In the genomic region with DNA sequence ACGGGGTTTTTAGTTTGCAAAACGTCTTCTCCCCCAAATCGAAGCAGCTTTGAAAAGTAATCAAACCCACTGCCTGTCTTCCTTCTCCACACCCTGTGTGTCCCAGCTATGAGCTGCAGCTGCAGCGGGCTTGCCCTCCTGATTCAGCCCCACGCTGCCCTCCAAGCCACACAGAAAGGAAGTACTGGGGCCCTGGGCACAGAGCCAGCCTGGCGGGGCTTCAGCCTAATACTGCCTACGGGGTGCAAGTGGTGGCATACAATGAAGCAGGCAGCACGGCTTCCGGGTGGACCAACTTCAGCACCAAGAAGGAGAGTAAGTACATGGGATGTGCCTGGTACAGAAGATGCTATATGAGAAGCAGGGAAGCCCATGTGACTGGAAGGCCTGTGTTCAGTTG, we compare ENCODE assay signal across 14 mouse cellular contexts. TPM values are rescaled to one million over a fixed set of nuclear protein-coding genes. Genes with fewer than 3 reads are reported as not detected.
DNase-seq lines count a peak whose midpoint lies in the region; ATAC-seq and TF ChIP-seq lines count a peak whose summit lies in the region.
"Had no signal": no experiment of that assay in that cellular context is flagged by ENCODE, and none has a peak within 500 bp of the region (broad histone marks: within the 10 kb centered on the region; RNA-seq: fewer than 3 reads in every experiment).

No protein-coding gene starts in this region.

- H3K36me3 ChIP-seq in hindbrain, embryonic 16.5 days (ENCODE audit: control insufficient read depth, insufficient read depth, low read length), result no peaks in the 10 kb centered on the region
- H3K36me3 ChIP-seq in hindbrain, embryonic 10.5 days, result no peaks in the 10 kb centered on the region
- no peaks in the 10 kb centered on the region for H3K36me3 ChIP-seq in midbrain, embryonic 13.5 days
- no peaks in the 10 kb centered on the region for H3K36me3 ChIP-seq in midbrain, embryonic 10.5 days
- H3K36me3 ChIP-seq in thymus, adult 2 months (ENCODE audit: control insufficient read depth, insufficient read depth, low read length), result no peaks in the 10 kb centered on the region
- no peaks in the 10 kb centered on the region for H3K36me3 ChIP-seq in midbrain, postnatal 0 days (ENCODE audit: insufficient read depth, low read length)
- H3K36me3 ChIP-seq: embryonic facial prominence, embryonic 13.5 days; intestine, embryonic 15.5 days had no signal

- no peak for DNase-seq in hindbrain, embryonic 10.5 days (ENCODE audit: low spot score)
- no peak for DNase-seq in midbrain, embryonic 10.5 days (ENCODE audit: low spot score)
- peak; percentile 22 for DNase-seq in thymus, postnatal 4 days
- DNase-seq in thymus, adult 2 months, result no peak
- DNase-seq in midbrain, postnatal 0 days (ENCODE audit: low spot score), result peak; percentile 28
- no peak for DNase-seq in yolk sac, embryonic 10.5 days (ENCODE audit: low spot score)
- DNase-seq: cerebellum, adult 8-10 months had no signal

- 51% methylated on average over 9 of the region's 9 CpGs for WGBS in hindbrain, embryonic 16.5 days
- WGBS in hindbrain, embryonic 10.5 days, result 85% methylated on average over 9 of the region's 9 CpGs
- WGBS in midbrain, embryonic 13.5 days, result 79% methylated on average over 9 of the region's 9 CpGs
- 81% methylated on average over 9 of the region's 9 CpGs for WGBS in midbrain, embryonic 10.5 days
- WGBS in thymus, adult 2 months, result 12% methylated on average over 9 of the region's 9 CpGs
- WGBS in midbrain, postnatal 0 days, result 59% methylated on average over 9 of the region's 9 CpGs

- no peak for TF ChIP-seq POLR2A in thymus, adult 2 months (IDR thresholded peaks at IDR 0.05; ENCODE audit: control insufficient read depth, extremely low read depth, insufficient read depth, low read length, poor library complexity)

- no peaks in the 10 kb centered on the region for H3K9me3 ChIP-seq in hindbrain, embryonic 16.5 days (ENCODE audit: control insufficient read depth, low read length)
- no peaks in the 10 kb centered on the region for H3K9me3 ChIP-seq in hindbrain, embryonic 10.5 days
- no peaks in the 10 kb centered on the region for H3K9me3 ChIP-seq in midbrain, embryonic 13.5 days
- no peaks in the 10 kb centered on the region for H3K9me3 ChIP-seq in midbrain, embryonic 10.5 days (replicated peaks)
- no peaks in the 10 kb centered on the region for H3K9me3 ChIP-seq in midbrain, postnatal 0 days (ENCODE audit: low read length)
- H3K9me3 ChIP-seq: embryonic facial prominence, embryonic 13.5 days; intestine, embryonic 15.5 days had no signal

- peaks cover 4% of the 10 kb centered on the region for H3K4me1 ChIP-seq in hindbrain, embryonic 16.5 days (ENCODE audit: control insufficient read depth, insufficient read depth, low read depth, low read length)
- H3K4me1 ChIP-seq in hindbrain, embryonic 10.5 days (replicated peaks), result 0 out of 2 replicates have a peak, but pooled peaks cover 5% of the 10 kb centered on the region
- H3K4me1 ChIP-seq in midbrain, embryonic 13.5 days (replicated peaks), result no peaks in the 10 kb centered on the region
- H3K4me1 ChIP-seq in midbrain, embryonic 10.5 days, result peaks cover 10% of the 10 kb centered on the region; the same call in 1 of the 2 replicates
- no peaks in the 10 kb centered on the region for H3K4me1 ChIP-seq in thymus, adult 2 months (replicated peaks; ENCODE audit: control insufficient read depth, insufficient read depth, low read length)
- no peaks in the 10 kb centered on the region for H3K4me1 ChIP-seq in midbrain, postnatal 0 days (ENCODE audit: insufficient read depth, low read length)
- H3K4me1 ChIP-seq: intestine, embryonic 15.5 days had no signal

- no peak overlapping the region for H3K4me3 ChIP-seq in hindbrain, embryonic 16.5 days (ENCODE audit: low read length)
- no peak overlapping the region for H3K4me3 ChIP-seq in hindbrain, embryonic 10.5 days
- no peak overlapping the region for H3K4me3 ChIP-seq in midbrain, embryonic 13.5 days (replicated peaks)
- H3K4me3 ChIP-seq in midbrain, embryonic 10.5 days, result no peak overlapping the region
- no peak overlapping the region for H3K4me3 ChIP-seq in thymus, adult 2 months (ENCODE audit: control insufficient read depth, insufficient read depth, low read length)
- no peak overlapping the region for H3K4me3 ChIP-seq in midbrain, postnatal 0 days (ENCODE audit: low read depth, low read length)
- H3K4me3 ChIP-seq: embryonic facial prominence, embryonic 13.5 days; intestine, embryonic 15.5 days; megakaryocyte, embryonic 14.5 days had no signal

- TF ChIP-seq CTCF in thymus, adult 2 months (IDR thresholded peaks at IDR 0.05; ENCODE audit: borderline replicate concordance, control insufficient read depth, extremely low read depth, insufficient read depth, low read length, poor library complexity), result no peak
- no peak for TF ChIP-seq CTCF in midbrain, postnatal 0 days (IDR thresholded peaks at IDR 0.05)

- H3K9ac ChIP-seq in hindbrain, embryonic 16.5 days (ENCODE audit: low read depth, low read length), result no peak overlapping the region
- H3K9ac ChIP-seq in midbrain, embryonic 13.5 days (replicated peaks), result no peak overlapping the region
- H3K9ac ChIP-seq in midbrain, postnatal 0 days (replicated peaks; ENCODE audit: low read length, poor library complexity, severe bottlenecking), result no peak overlapping the region
- H3K9ac ChIP-seq: embryonic facial prominence, embryonic 13.5 days; intestine, embryonic 15.5 days had no signal

- no peak overlapping the region for H3K4me2 ChIP-seq in hindbrain, embryonic 16.5 days (ENCODE audit: low read length)
- no peak overlapping the region for H3K4me2 ChIP-seq in midbrain, embryonic 13.5 days (replicated peaks)
- no peak overlapping the region for H3K4me2 ChIP-seq in midbrain, postnatal 0 days (ENCODE audit: low read depth, low read length, poor library complexity, severe bottlenecking)
- H3K4me2 ChIP-seq: embryonic facial prominence, embryonic 13.5 days; intestine, embryonic 15.5 days; liver, embryonic 11.5 days had no signal

- ATAC-seq in hindbrain, embryonic 16.5 days, result peak; percentile 73
- peak; percentile 48; the same call in 1 of the 2 replicates for ATAC-seq in midbrain, embryonic 13.5 days
- ATAC-seq in midbrain, postnatal 0 days (ENCODE audit: low FRiP score), result no peak
- ATAC-seq: intestine, embryonic 15.5 days; Patski had no signal

- no peaks in the 10 kb centered on the region for H3K27me3 ChIP-seq in hindbrain, embryonic 16.5 days (replicated peaks; ENCODE audit: control insufficient read depth, insufficient read depth, low read length)
- peaks cover 3% of the 10 kb centered on the region; the same call in 1 of the 2 replicates for H3K27me3 ChIP-seq in hindbrain, embryonic 10.5 days (ENCODE audit: insufficient read depth, poor library complexity, severe bottlenecking)
- H3K27me3 ChIP-seq in midbrain, embryonic 13.5 days, result no peaks in the 10 kb centered on the region
- no peaks in the 10 kb centered on the region for H3K27me3 ChIP-seq in midbrain, embryonic 10.5 days (ENCODE audit: low read depth, poor library complexity, severe bottlenecking)
- no peaks in the 10 kb centered on the region for H3K27me3 ChIP-seq in thymus, adult 2 months (ENCODE audit: control insufficient read depth, insufficient read depth, low read length)
- H3K27me3 ChIP-seq in midbrain, postnatal 0 days (ENCODE audit: insufficient read depth, low read length), result no peaks in the 10 kb centered on the region
- H3K27me3 ChIP-seq: embryonic facial prominence, embryonic 13.5 days; intestine, embryonic 15.5 days had no signal

- H3K27ac ChIP-seq in hindbrain, embryonic 16.5 days (ENCODE audit: low read depth, low read length), result no peak overlapping the region
- H3K27ac ChIP-seq in hindbrain, embryonic 10.5 days, result no peak overlapping the region
- no peak overlapping the region for H3K27ac ChIP-seq in midbrain, embryonic 13.5 days
- H3K27ac ChIP-seq in midbrain, embryonic 10.5 days (replicated peaks), result no peak overlapping the region
- H3K27ac ChIP-seq in thymus, adult 2 months (ENCODE audit: control insufficient read depth, insufficient read depth, low read length), result no peak overlapping the region
- no peak overlapping the region for H3K27ac ChIP-seq in midbrain, postnatal 0 days (ENCODE audit: low read depth, low read length)
- H3K27ac ChIP-seq: embryonic facial prominence, embryonic 13.5 days; intestine, embryonic 15.5 days had no signal

RNA-seq across cellular contexts. Expression of a gene that starts 59.4 kb away (rescaled TPM):
- 45.8 and 50.5 TPM in 2 replicates for polyA plus RNA-seq in hindbrain, embryonic 16.5 days (2015; fragmentation: Nextera tagmentation; extraction: Ambion mirVana)
- polyA plus RNA-seq in hindbrain, embryonic 10.5 days (2016; fragmentation: Nextera tagmentation; extraction: Ambion mirVana), result 29.1 and 31.6 TPM in 2 replicates
- 33.9 and 37.6 TPM in 2 replicates for polyA plus RNA-seq in midbrain, embryonic 13.5 days (2015; fragmentation: Nextera tagmentation; extraction: Ambion mirVana)
- 28.6 and 31.1 TPM in 2 replicates for polyA plus RNA-seq in midbrain, embryonic 10.5 days (2016; fragmentation: Nextera tagmentation; extraction: Ambion mirVana)
- polyA plus RNA-seq in thymus, adult 2 months (2012; rRNA removed), result 45.3 and 46.5 TPM in 2 replicates
- total RNA-seq in midbrain, postnatal 0 days (2014; rRNA removed), result 86.8 and 90.4 TPM in 2 replicates
- polyA plus RNA-seq in midbrain, postnatal 0 days (2015; fragmentation: Nextera tagmentation; extraction: Ambion mirVana), result 47.4 and 47.7 TPM in 2 replicates

Comparison
In these comparisons a context has a peak if more than half of its experiments do, and no peak if none do; other contexts are left out.
1. DNase-seq: peak in thymus, postnatal 4 days (single experiment) and midbrain, postnatal 0 days (single experiment); none in hindbrain, embryonic 10.5 days (single experiment), midbrain, embryonic 10.5 days (single experiment), thymus, adult 2 months (single experiment) and yolk sac, embryonic 10.5 days (single experiment).